Mouse (Mus musculus): Measurements from ENCODE around the gene Mroh7.

Gene Mroh7

GRCm38 (mm10) chr4:106699989-106700388, 30.7 kb downstream of the Mroh7 start:
- peak; percentile 79 for DNase-seq (ENCODE audit: low read depth, low spot score)

- no peak for DNase-seq (ENCODE audit: low read depth, low spot score)
Measured at GRCm38 (mm10) chr4:106693841-106694430, 36.8 kb downstream of the Mroh7 start.

DNA sequence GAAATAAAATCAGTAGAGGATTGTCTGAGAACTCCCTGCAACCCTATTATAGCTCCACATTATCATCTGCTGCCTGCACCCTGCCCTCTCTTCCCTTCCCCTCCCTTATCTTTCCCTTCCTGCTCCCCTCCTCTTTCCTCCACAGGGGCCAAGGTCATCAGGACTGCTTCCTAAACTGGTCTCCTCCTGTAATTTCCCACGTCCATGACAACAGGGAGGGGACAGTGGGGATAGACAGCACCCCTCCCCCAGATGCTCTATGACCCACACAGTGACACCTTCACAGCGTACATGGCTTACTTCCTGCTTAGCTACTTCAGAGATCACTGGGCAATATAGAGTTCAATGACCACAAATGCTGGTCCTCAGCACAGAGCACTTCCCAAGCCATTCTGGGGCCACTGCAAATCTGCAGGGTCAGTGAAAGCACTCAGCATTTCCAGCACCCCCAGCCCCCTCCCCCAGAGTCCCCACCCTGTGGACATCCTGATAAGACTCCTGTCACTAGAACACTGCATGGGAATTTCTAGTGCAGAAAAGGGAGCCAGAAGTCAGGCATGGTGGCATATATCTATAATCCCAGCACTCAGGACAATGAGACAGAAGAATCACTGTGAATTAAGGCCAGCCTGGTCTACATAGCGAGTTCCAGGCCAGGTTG, 42.0 kb downstream of the Mroh7 start:
- DNase-seq (ENCODE audit: low read depth, low spot score) = no peak

- no peak for DNase-seq (ENCODE audit: low read depth, low spot score)
Measured at GRCm38 (mm10) chr4:106680955-106681354, 49.8 kb downstream of the Mroh7 start.

DNA sequence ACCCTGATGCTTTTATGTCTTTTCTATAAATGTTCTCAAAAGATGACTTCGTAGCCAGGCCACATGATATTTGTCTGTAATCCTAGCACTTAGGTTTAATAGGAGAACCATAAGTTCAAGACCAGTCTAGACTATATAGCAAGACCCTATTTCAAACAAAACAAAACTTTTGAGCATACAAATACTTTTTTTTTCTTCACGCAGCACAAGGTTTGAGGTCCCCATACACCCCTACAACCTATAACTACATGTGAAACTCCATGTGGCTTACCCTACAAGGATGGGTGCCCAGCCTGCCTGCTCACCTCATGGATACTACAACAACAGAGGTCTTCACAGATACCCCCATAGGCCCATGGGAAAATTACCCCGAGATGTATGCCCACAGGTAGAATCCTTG, 51.6 kb downstream of the Mroh7 start:
- DNase-seq (ENCODE audit: low read depth, low spot score) = no peak

GRCm38 (mm10) chr4:106678442-106679118, 52.1 kb downstream of the Mroh7 start, which contains the start of gene Ttc4:
Gene Ttc4, minus strand, starts transcription at chr4:106678944.
- peak; percentile 94 for DNase-seq (ENCODE audit: low read depth, low spot score)

GRCm38 (mm10) chr4:106676749-106677148, 54.0 kb downstream of the Mroh7 start:
- no peak for DNase-seq (ENCODE audit: low read depth, low spot score)

- no peak for DNase-seq (ENCODE audit: low read depth, low spot score)
Measured at GRCm38 (mm10) chr4:106666546-106666945, 64.2 kb downstream of the Mroh7 start.

GRCm38 (mm10) chr4:106665673-106666072, 65.1 kb downstream of the Mroh7 start:
- DNase-seq (ENCODE audit: low read depth, low spot score) = no peak

GRCm38 (mm10) chr4:106665269-106665668, 65.5 kb downstream of the Mroh7 start:
- no peak for DNase-seq (ENCODE audit: low read depth, low spot score)

DNA sequence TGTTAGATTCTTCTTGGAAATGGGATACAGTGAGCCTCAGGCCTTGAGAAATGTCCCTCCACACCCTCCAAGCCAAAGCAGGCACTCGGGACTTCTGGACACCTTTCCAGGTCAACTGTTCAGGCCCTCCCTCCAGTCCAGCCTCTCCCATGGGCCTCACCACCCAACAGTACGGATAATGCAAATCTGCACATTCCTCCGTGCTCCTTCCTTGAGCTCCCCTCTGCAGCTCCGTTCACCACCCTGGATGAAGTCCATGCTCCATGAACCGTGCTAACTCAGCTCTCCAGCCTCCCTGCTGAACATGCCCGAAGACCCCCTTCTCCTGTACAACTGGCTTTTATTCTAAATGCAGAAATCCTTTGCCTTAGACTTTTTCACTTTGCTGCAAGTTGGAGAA, 66.0 kb downstream of the Mroh7 start:
- no peak for DNase-seq (ENCODE audit: low read depth, low spot score)

- DNase-seq (ENCODE audit: low read depth, low spot score) = no peak
Measured at GRCm38 (mm10) chr4:106663956-106664470, 66.7 kb downstream of the Mroh7 start.

GRCm38 (mm10) chr4:106655681-106656080, 75.0 kb downstream of the Mroh7 start:
- no peak for DNase-seq (ENCODE audit: low read depth, low spot score)

DNA sequence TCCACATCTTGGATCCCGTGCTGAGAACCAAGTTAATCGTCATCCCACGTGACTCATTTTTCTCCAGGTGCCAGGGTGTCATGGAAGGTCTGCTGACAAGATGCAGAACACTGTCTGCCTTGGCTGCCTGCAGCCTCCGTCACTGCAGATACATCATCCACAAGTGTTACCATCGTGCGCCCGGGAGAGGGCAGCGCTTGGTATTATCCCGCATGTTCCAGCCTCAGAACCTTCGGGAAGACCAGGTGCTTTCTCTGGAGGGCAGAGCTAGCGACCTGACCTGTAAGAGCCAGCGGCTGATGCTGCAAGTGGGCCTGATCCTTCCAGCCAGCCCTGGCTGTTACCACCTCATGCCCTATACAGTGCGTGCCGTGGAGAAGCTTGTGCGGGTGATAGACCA, 77.7 kb downstream of the Mroh7 start:
- no peak for DNase-seq (ENCODE audit: low read depth, low spot score)

DNA sequence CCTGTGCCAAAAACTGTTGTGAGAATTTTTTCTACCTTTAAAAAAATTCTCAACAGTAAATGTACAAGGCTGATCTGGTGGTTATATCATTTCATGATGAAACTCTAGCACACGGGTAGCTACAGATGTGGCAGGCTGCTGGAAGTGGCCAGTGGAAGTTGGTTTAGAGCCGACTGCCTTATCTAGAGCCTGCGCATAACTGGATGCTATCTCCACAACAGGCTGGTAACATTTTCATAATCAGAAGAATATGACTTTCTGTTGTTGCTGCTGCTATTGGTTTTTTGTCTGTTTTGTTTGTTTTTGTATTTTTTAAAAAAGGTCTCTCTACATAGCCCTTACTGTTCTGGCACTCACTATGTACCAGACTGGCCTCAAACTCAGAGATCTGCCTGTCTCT, 78.2 kb downstream of the Mroh7 start:
- DNase-seq (ENCODE audit: low read depth, low spot score) = no peak

DNA sequence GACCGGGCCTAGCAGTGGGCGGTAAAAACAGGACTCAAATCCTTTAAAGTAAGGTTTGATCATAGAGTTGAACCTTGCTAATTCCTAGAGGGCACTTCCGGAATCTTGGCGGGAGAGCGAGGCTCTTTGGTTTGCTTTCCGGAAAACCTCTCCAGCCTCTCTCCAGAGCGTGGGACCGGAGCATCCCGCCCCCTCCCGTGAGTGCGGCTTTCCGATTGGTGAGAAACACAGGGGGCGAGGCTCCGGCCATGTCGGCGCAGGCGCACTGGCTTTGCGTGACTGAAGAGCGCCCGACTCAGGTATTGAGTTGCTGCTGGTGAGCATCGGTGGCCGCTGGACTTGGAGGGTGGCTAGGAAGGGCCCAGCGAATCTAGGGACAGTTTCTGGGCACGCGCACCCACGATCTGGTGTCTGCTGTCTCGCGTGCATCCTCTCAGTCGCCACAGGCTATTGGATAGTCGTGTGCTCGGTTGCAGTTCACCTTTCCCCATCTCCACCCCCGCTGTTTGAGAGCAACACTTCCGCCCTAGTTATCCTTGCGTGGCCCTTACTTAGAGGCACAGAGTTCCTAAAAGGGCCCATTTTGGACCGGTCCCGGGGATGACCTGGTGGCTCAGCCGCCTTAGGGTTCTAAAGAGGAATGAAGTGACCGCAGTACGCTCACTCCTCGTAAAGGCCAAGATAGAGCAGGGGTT, 79.7 kb downstream of the Mroh7 start, which contains the start of gene Pars2:
Pars2 (plus strand) TSS at position 237 of the 695 bp plus-strand sequence.
- DNase-seq (ENCODE audit: low read depth, low spot score) = peak; percentile 98

DNA sequence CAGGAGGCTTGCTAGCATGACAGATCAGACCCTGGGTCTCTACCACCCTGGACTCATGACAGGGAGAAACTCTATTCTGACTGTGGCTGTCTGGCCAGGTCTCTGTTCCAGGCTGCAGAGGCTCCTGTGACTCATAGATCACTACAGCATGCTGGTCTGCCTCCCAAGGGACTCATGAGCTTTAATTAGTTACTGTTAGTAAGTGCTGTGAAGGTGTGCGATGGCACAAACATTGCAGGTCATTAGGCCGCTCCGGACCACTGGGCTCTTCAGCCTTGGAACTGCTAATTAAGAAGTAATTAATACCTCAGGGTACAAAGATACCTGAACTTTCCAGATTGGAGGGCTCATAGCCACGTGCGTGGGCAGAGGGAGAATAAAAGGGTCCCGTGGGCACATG, 83.6 kb downstream of the Mroh7 start:
- no peak for DNase-seq (ENCODE audit: low read depth, low spot score)

- no peak for DNase-seq (ENCODE audit: low read depth, low spot score)
Measured at GRCm38 (mm10) chr4:106645797-106646196, 84.9 kb downstream of the Mroh7 start.

- no peak for DNase-seq (ENCODE audit: low read depth, low spot score)
Measured at GRCm38 (mm10) chr4:106644218-106644610, 86.5 kb downstream of the Mroh7 start.

- DNase-seq (ENCODE audit: low read depth, low spot score) = peak; percentile 14
Measured at GRCm38 (mm10) chr4:106643483-106644217, 87.1 kb downstream of the Mroh7 start.

GRCm38 (mm10) chr4:106634086-106634479, 96.6 kb downstream of the Mroh7 start:
- DNase-seq (ENCODE audit: low read depth, low spot score) = no peak

Data from forelimb bud, embryonic 11.5 days (tissue).